Mouse (Mus musculus): ENCODE measurements around the gene Baz2b. TPM values are rescaled to one million over a fixed set of nuclear protein-coding genes. Genes with fewer than 3 reads are reported as not detected.

Baz2b gene
- total and polyA plus RNA-seq, 3 experiments: 5.7 to 11.4 TPM; not detected in 1

DNA sequence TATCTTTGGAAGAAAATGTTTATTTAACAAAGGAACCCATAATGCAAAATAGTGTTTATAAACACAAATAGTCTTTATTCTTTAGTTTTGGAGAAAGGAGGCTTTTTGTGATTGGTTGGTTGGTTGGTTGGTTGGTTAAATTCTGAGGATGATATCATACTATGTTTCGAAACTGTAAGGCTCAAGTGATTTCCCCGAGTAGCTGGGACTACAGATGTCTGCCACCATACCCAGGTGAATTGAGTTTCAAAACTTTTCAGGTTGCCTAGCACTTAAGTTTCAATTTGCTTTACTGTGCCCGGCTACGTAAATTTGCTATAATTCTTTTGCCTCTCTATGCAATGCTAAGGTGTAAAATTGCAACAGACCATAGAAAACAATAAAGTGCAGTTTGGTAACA lies 127.4 kb downstream of the Baz2b start:
- no peaks in the 10 kb centered on the region for H3K9me3 ChIP-seq (replicated peaks; ENCODE audit: insufficient read depth, low read length)
- H3K4me1 ChIP-seq (ENCODE audit: control insufficient read depth in 1 of 2, insufficient read depth in 2 of 2, low read length in 2 of 2): no peaks in the 10 kb centered on the region
- TF ChIP-seq HCFC1 (IDR thresholded peaks at IDR 0.05; ENCODE audit: low read depth, low read length): no peak
- no peak for TF ChIP-seq ETS1 (IDR thresholded peaks at IDR 0.05; ENCODE audit: low read depth, low read length)
- no peak for TF ChIP-seq ZNF384 (IDR thresholded peaks at IDR 0.05; ENCODE audit: low read depth, low read length)
- no peaks in the 10 kb centered on the region; a peak in 1 of 4 replicates for H3K27me3 ChIP-seq (ENCODE audit: control insufficient read depth in 1 of 2, insufficient read depth in 2 of 2, low read length in 2 of 2)
- H3K4me3 ChIP-seq (ENCODE audit: control insufficient read depth in 1 of 2, insufficient read depth in 1 of 2, low read depth in 2 of 2, low read length in 2 of 2): no peak overlapping the region
- H3K27ac ChIP-seq (ENCODE audit: control insufficient read depth, low read depth, low read length): no peak overlapping the region
- H3K79me2 ChIP-seq (ENCODE audit: control insufficient read depth, insufficient read depth, low read length, poor library complexity): no peaks in the 10 kb centered on the region
- no peak for DNase-seq (ENCODE audit: low read depth, low spot score)
- H3K36me3 ChIP-seq (ENCODE audit: control insufficient read depth in 1 of 2, insufficient read depth in 2 of 2, low read length in 2 of 2): no peaks in the 10 kb centered on the region
- H3K9ac ChIP-seq (ENCODE audit: control insufficient read depth, low read depth, low read length, poor library complexity, severe bottlenecking): no peak overlapping the region

DNA sequence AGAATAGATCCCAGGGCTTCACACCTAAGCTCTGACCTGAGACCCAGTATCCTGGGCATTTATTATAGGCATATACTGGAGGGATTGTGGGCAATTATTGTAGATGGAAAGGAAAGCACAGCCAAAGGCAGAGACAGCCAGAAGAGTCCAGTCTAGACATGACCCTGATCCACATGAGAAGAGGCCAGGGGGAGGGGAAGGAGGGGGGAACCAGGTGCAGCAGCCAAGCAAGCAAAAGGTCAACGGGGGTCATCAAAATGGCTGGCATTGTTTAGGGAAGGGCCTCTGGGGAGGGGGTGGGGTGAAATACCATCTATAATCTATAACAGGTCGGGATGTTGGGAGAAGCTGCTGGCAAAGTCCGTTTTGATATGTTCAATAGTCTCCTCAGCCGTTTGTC lies 128.8 kb downstream of the Baz2b start:
- H3K79me2 ChIP-seq (ENCODE audit: control insufficient read depth, insufficient read depth, low read length, poor library complexity): no peaks in the 10 kb centered on the region
- no peaks in the 10 kb centered on the region for H3K27me3 ChIP-seq (ENCODE audit: control insufficient read depth in 1 of 2, insufficient read depth in 2 of 2, low read length in 2 of 2)
- no peaks in the 10 kb centered on the region for H3K9me3 ChIP-seq (replicated peaks; ENCODE audit: insufficient read depth, low read length)
- no peak overlapping the region for H3K9ac ChIP-seq (ENCODE audit: control insufficient read depth, low read depth, low read length, poor library complexity, severe bottlenecking)
- no peak overlapping the region for H3K27ac ChIP-seq (ENCODE audit: control insufficient read depth, low read depth, low read length)
- no peaks in the 10 kb centered on the region for H3K4me1 ChIP-seq (ENCODE audit: control insufficient read depth in 1 of 2, insufficient read depth in 2 of 2, low read length in 2 of 2)
- H3K36me3 ChIP-seq (ENCODE audit: control insufficient read depth in 1 of 2, insufficient read depth in 2 of 2, low read length in 2 of 2): no peaks in the 10 kb centered on the region
- no peak for TF ChIP-seq MAZ (IDR thresholded peaks at IDR 0.05; ENCODE audit: low read depth, low read length)
- TF ChIP-seq GATA1 (IDR thresholded peaks at IDR 0.05; ENCODE audit: low read depth, low read length): no peak
- TF ChIP-seq GABPA (IDR thresholded peaks at IDR 0.05; ENCODE audit: low read depth, low read length): no peak
- no peak for TF ChIP-seq ETS1 (IDR thresholded peaks at IDR 0.05; ENCODE audit: low read depth, low read length)
- no peak for TF ChIP-seq ZNF384 (IDR thresholded peaks at IDR 0.05; ENCODE audit: low read depth, low read length)
- TF ChIP-seq BHLHE40 (IDR thresholded peaks at IDR 0.05; ENCODE audit: borderline replicate concordance, low read depth, low read length): no peak
- no peak for TF ChIP-seq MYB (IDR thresholded peaks at IDR 0.05; ENCODE audit: low read depth, low read length)
- no peak for TF ChIP-seq USF2 (IDR thresholded peaks at IDR 0.05; ENCODE audit: borderline replicate concordance in 1 of 2, insufficient read depth in 1 of 2, low read depth in 1 of 2, low read length in 2 of 2)
- no peak overlapping the region for H3K4me3 ChIP-seq (ENCODE audit: control insufficient read depth in 1 of 2, insufficient read depth in 1 of 2, low read depth in 2 of 2, low read length in 2 of 2)
- no peak for DNase-seq (ENCODE audit: low read depth, low spot score)

DNA sequence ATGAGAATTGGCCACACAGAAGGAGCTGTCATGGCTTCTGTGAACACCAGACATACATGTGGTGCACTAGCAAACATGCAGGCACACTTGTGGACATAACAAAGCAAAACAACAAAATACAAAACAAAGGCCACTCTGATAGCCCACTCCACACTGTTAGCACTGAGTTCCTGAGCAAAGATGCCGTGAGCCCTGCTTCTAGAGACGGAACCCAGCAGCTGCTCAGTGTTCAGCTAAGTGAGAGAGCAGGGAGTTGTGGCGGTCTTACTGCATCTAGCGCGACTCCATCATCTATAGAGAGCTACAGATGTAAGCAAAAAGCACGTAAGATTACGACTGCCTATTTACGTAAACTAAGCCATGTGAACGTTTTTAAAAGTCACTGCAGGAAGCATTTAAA lies 132.0 kb downstream of the Baz2b start:
- H3K4me1 ChIP-seq (ENCODE audit: control insufficient read depth in 1 of 2, insufficient read depth in 2 of 2, low read length in 2 of 2): no peaks in the 10 kb centered on the region
- H3K79me2 ChIP-seq (ENCODE audit: control insufficient read depth, insufficient read depth, low read length, poor library complexity): no peaks in the 10 kb centered on the region
- no peaks in the 10 kb centered on the region for H3K27me3 ChIP-seq (ENCODE audit: control insufficient read depth in 1 of 2, insufficient read depth in 2 of 2, low read length in 2 of 2)
- no peak overlapping the region for H3K9ac ChIP-seq (ENCODE audit: control insufficient read depth, low read depth, low read length, poor library complexity, severe bottlenecking)
- no peak for DNase-seq (ENCODE audit: low read depth, low spot score)
- peaks cover 0 to 2% of the 10 kb centered on the region in 2 experiments; a peak in 1 of 4 replicates for H3K36me3 ChIP-seq (ENCODE audit: control insufficient read depth in 1 of 2, insufficient read depth in 2 of 2, low read length in 2 of 2)
- TF ChIP-seq MYC (IDR thresholded peaks at IDR 0.05; ENCODE audit: low read depth, low read length): no peak
- TF ChIP-seq TCF12 (IDR thresholded peaks at IDR 0.05; ENCODE audit: low read depth, low read length): no peak
- TF ChIP-seq MEF2A (IDR thresholded peaks at IDR 0.05; ENCODE audit: extremely low read depth, insufficient replicate concordance, low read depth, low read length, poor library complexity, severe bottlenecking): no peak
- TF ChIP-seq SMC3 (IDR thresholded peaks at IDR 0.05; ENCODE audit: low read depth, low read length): no peak
- no peak for TF ChIP-seq NRF1 (IDR thresholded peaks at IDR 0.05; ENCODE audit: insufficient read depth, low read depth, low read length, poor library complexity, severe bottlenecking)
- TF ChIP-seq GATA1 (IDR thresholded peaks at IDR 0.05; ENCODE audit: low read depth, low read length): no peak
- no peak for TF ChIP-seq NELFE (IDR thresholded peaks at IDR 0.05; ENCODE audit: low read depth, low read length)
- no peak for TF ChIP-seq MYB (IDR thresholded peaks at IDR 0.05; ENCODE audit: low read depth, low read length)
- no peak for TF ChIP-seq HCFC1 (IDR thresholded peaks at IDR 0.05; ENCODE audit: low read depth, low read length)
- H3K9me3 ChIP-seq (replicated peaks; ENCODE audit: insufficient read depth, low read length): no peaks in the 10 kb centered on the region
- H3K27ac ChIP-seq (ENCODE audit: control insufficient read depth, low read depth, low read length): no peak overlapping the region
- no peak overlapping the region for H3K4me3 ChIP-seq (ENCODE audit: control insufficient read depth in 1 of 2, insufficient read depth in 1 of 2, low read depth in 2 of 2, low read length in 2 of 2)
